Mouse (Mus musculus): ENCODE results near the gene Dnah2.

The Dnah2 gene

DNA sequence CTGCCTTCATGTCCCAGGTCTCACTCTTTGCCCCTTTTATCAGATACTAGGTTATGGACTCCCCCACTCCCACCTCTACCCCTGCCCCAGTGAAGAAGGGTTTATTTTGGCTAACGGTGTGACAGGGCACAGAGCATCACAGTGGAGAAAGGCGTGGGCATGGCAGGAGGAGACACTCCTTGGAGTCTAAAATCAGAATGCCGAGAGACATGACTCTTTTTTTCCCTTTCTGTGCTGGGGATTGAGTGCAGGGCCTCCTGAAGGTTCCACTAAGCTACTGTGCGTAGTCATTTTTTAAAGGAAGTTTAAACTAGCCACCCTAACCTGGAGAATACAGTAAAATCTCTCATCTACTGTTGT is 20.9 kb downstream of the Dnah2 start:
- ATAC-seq (ENCODE audit: low TSS enrichment), result no peak

GRCm38 (mm10) chr11:69527098-69528030 is 21.5 kb downstream of the Dnah2 start:
- peak; percentile 38; the same call in 1 of the 2 replicates for ATAC-seq (ENCODE audit: low TSS enrichment)

DNA sequence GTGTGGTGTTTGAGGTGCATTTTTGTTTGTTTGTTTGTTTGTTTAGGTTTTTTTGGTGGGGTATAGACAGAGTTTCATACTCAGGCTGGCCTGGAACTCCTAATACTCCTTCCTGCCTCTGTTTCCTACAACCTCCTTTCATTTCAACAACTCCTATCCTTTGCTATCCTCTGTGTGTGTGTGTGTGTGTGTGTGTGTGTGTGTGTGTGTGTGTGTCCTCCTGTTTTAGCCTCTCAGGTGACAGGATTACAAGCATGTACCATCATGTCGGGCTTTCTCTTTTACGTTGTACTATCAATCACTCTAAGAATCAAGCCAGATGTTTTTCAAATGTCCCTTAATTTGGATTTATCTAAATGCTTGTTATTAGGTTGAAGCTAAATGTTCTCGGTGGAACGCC is 22.3 kb downstream of the Dnah2 start:
- ATAC-seq (ENCODE audit: low TSS enrichment), result no peak

DNA sequence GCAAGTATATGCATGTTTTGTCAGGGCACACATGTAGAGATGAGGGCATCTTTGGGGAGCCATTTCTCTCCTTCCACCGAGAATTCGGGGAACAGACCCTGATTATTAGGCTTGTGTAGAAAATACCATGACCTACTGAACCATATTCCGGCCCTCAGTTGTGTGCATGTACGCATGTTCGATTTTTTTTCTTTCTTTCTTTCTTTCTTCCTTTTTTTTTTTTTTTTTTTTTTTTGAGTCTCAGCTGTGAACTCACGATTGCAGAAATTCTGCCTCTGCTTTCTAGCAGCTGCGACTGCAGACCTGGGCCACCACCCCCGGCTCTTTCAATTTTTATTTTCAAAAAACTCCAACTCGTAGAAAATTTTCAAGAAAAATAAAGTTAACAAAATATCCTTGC is 23.2 kb downstream of the Dnah2 start:
- ATAC-seq (ENCODE audit: low TSS enrichment), result no peak

DNA sequence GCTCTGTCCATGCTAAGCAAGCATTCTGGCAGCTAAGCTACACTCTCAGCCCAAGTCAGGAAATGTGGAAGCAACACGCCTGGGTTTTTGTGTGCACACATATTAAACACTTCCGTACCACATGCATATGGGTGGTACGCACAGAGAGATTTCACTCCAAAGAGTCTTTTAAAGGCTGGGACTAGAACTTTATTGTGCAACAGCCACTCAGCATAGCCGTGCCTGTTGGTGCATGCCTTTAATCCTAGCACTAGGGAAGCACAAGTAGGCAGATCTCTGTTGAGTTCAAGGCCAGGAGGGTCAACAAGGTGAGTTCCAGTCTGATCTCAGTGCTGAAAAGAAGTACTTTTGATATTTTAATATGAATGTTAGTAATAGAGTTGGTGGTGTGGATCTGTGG is 25.3 kb downstream of the Dnah2 start:
- ATAC-seq (ENCODE audit: low TSS enrichment), result no peak

GRCm38 (mm10) chr11:69521526-69522149 is 27.3 kb downstream of the Dnah2 start:
- no peak for ATAC-seq (ENCODE audit: low TSS enrichment)

- ATAC-seq (ENCODE audit: low TSS enrichment), result no peak
These were observed 28.9 kb downstream of the Dnah2 start for GRCm38 (mm10) chr11:69519976-69520375.

- no peak for ATAC-seq (ENCODE audit: low TSS enrichment)
These were observed 32.2 kb downstream of the Dnah2 start for GRCm38 (mm10) chr11:69516661-69517060.

- ATAC-seq (ENCODE audit: low TSS enrichment), result no peak
These were observed 32.7 kb downstream of the Dnah2 start for GRCm38 (mm10) chr11:69516151-69516640.

- peak; percentile 65; the same call in 1 of the 2 replicates for ATAC-seq (ENCODE audit: low TSS enrichment)
These were observed 35.1 kb downstream of the Dnah2 start for GRCm38 (mm10) chr11:69513840-69514239.

GRCm38 (mm10) chr11:69510796-69511496 is 38.0 kb downstream of the Dnah2 start:
- ATAC-seq (ENCODE audit: low TSS enrichment), result no peak

DNA sequence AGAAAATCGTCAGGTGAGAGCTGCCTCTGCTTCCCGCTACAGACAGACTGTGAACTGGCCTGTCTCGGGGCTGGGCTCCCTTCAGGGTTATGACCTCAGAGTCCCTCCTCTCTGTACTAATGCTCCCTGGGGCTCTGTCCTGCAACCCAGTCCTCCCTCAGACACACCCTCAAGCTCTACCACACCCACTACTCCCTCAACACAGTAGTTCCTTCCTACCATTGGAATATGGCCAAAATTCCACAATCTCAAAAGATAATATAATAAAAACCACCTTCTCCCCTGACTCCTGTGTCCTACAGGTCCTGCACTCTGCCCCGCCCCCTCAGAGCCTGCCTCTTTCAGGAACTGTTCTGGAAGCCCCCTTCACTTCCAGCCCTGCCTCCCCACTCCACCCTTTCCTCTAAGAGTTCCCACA is 45.0 kb downstream of the Dnah2 start:
- ATAC-seq (ENCODE audit: low TSS enrichment), result no peak

DNA sequence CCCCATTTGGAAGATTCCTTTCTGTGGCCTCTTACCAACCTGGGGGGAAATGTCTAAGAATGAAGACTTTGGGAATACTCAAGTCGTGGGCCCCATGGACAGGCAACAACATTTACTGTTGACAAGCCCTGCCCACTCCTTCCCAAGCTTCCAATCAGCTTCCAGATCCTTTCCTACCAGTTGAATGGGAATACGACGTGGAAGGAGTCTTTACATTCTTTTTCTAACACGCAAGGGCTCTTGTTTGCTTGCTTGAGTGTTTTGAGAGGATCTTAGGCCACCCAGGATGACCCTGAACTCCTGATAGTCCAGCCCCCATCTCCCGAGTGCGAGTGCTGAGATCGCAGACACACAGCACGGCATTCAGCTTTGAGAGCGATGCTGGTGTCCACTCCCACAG is 47.4 kb downstream of the Dnah2 start:
- no peak for ATAC-seq (ENCODE audit: low TSS enrichment)

DNA sequence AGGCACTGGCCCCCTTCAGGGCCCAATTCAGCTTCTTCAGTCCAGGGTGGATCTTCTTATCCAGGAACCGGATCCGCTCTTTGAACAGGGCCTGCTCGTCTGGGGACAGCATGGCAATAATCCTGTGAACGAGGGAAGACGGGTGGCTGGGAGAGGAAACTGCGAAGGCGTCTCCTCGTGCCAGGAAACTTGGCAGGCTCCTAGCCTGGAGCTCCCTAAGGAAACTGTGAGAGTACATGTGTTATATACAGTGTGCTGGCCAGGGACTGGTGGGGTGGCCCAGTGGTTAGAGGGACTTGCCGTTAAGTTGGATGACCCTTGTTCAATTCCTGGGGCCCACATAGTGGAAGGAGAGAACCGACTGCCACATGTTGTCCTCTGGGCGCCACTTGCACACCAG is 49.8 kb downstream of the Dnah2 start:
- peak; percentile 72; the same call in 1 of the 2 replicates for ATAC-seq (ENCODE audit: low TSS enrichment)

DNA sequence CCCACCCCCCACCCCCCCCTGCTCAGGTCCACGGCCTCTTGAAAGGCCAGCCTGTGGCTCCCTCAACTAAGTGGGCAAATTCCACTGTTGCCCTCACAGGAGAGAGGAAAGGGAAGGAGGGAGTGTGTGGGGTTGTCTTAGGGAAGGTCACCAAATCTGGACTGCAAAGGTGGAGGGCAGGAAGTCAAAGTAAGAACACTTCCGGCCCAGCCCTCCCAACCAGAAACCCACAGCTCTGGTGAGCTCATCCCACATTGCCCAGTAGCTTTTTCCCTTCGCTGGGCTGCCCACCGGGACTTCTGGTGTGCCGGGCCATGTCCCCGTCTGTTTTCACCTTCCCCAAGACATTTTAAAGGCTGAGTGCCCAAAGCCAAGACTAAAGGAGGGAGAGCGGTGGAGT is 57.2 kb downstream of the Dnah2 start:
- no peak for ATAC-seq (ENCODE audit: low TSS enrichment)

GRCm38 (mm10) chr11:69490898-69491297 is 58.0 kb downstream of the Dnah2 start:
- ATAC-seq (ENCODE audit: low TSS enrichment), result no peak

DNA sequence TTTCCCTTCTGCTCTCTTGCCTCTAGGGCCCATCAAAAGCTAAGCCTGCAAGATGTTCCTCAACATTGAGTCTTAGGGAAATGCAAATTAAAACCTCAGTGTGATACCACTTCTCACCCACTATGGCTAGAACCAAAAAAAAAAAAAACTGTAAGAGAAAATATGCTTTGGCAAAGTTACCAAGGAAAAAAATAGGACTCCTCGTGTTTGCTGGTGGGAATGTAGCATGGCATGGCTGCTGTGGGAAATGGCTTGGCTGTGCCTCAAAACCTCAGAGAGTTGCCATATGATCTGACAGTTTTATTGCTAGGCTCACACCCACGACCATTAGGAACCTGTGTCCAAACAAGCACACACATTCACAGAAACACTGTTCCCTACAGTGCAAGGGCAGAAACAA is 61.4 kb downstream of the Dnah2 start:
- peak; percentile 69 for ATAC-seq (ENCODE audit: low TSS enrichment)

DNA sequence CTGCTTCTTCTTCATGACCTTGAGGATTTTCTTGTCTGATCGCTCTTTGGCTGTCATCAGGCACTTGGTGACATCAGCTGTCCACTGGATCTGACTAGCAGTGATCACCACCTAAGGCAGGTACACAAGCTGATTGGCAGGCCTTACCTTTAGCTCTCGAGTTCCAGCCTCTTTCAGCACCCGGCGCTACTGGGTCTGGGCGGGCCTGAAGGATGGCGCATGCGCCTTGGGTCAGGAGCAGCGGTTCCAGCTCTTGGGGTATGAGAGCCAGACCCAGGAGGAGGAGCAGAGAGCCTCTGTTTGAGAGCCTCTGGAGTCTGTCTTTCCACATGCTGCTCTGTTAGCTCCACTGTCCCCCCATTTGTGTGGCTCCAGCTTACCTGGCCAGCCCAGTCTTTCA is 71.3 kb downstream of the Dnah2 start:
- no peak for ATAC-seq (ENCODE audit: low TSS enrichment)

DNA sequence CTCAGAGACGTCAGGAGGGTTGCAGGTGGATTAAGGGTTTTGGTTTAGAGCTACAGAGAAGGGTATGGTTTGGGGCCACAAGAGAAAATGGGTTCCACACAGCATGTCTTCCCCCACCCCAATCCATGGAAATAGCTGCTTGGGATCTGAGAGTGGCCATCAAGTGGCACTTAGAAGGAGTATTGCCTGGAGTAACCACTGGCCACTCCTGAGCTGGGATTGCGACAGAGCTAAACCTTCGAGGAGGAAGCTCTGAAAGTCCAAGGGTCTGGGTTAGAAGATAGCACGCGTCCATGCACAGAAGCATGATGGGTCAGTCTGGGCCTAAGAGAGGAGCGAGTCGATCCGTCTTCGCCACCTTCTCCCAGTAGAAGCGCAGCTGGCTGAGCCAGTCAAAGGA is 72.1 kb downstream of the Dnah2 start:
- no peak for ATAC-seq (ENCODE audit: low TSS enrichment)

- ATAC-seq (ENCODE audit: low TSS enrichment), result no peak
These were observed 74.2 kb downstream of the Dnah2 start for GRCm38 (mm10) chr11:69474737-69475136.

GRCm38 (mm10) chr11:69472687-69473086 is 76.2 kb downstream of the Dnah2 start:
- ATAC-seq (ENCODE audit: low TSS enrichment), result no peak

GRCm38 (mm10) chr11:69471491-69471890 is 77.4 kb downstream of the Dnah2 start:
- no peak; the same call in 1 of the 2 replicates for ATAC-seq (ENCODE audit: low TSS enrichment)
